Mouse (Mus musculus): ENCODE results near the gene Ak9. TPM values are rescaled to one million over a fixed set of nuclear protein-coding genes. Genes with fewer than 3 reads are reported as not detected.
"Not testable (repeated sequence)": the region's sequence is repeated elsewhere in the genome, so short reads cannot be mapped to it uniquely, and the experiment has no call there.

The Ak9 gene
- polyA plus RNA-seq, 1 experiment from 2014 or later = 0.14 TPM

- WGBS = 81% methylated on average over 1 of the region's 1 CpGs
These were observed 109.7 kb downstream of the Ak9 start for GRCm38 (mm10) chr10:41413471-41413870.

GRCm38 (mm10) chr10:41415368-41415767, 111.6 kb downstream of the Ak9 start:
- H3K27ac ChIP-seq (ENCODE audit: poor library complexity, severe bottlenecking); H3K27me3 ChIP-seq (replicated peaks); H3K9ac ChIP-seq; H3K4me2 ChIP-seq; ATAC-seq (ENCODE audit: insufficient number of reproducible peaks, low FRiP score); H3K36me3 ChIP-seq; H3K4me1 ChIP-seq (replicated peaks); H3K4me3 ChIP-seq: not testable (repeated sequence)
- 71% methylated on average over 2 of the region's 2 CpGs for WGBS
- H3K9me3 ChIP-seq (replicated peaks) = peaks cover 26% of the 10 kb centered on the region

More at GRCm38 (mm10) chr10:41413471-41413870, 109.7 kb downstream of the Ak9 start:
- H3K4me3 ChIP-seq; H3K4me1 ChIP-seq (replicated peaks); H3K9ac ChIP-seq; H3K27me3 ChIP-seq (replicated peaks); H3K4me2 ChIP-seq; H3K27ac ChIP-seq (ENCODE audit: poor library complexity, severe bottlenecking); H3K36me3 ChIP-seq; ATAC-seq (ENCODE audit: insufficient number of reproducible peaks, low FRiP score): not testable (repeated sequence)
- peaks cover 32% of the 10 kb centered on the region for H3K9me3 ChIP-seq (replicated peaks)

GRCm38 (mm10) chr10:41420496-41421200, 116.9 kb downstream of the Ak9 start:
- ATAC-seq (ENCODE audit: insufficient number of reproducible peaks, low FRiP score) = no peak
- H3K27me3 ChIP-seq (replicated peaks) = no peaks in the 10 kb centered on the region
- no peak overlapping the region for H3K27ac ChIP-seq (ENCODE audit: poor library complexity, severe bottlenecking)
- 44% methylated on average over 9 of the region's 9 CpGs for WGBS
- no peak overlapping the region for H3K9ac ChIP-seq
- no peaks in the 10 kb centered on the region for H3K36me3 ChIP-seq
- H3K4me2 ChIP-seq = no peak overlapping the region
- peaks cover 10% of the 10 kb centered on the region for H3K9me3 ChIP-seq (replicated peaks)
- peaks cover 13% of the 10 kb centered on the region; the same call in 1 of the 2 replicates for H3K4me1 ChIP-seq (replicated peaks)
- no peak overlapping the region for H3K4me3 ChIP-seq

- H3K9ac ChIP-seq = no peak overlapping the region
- H3K36me3 ChIP-seq = no peaks in the 10 kb centered on the region
- H3K4me1 ChIP-seq (replicated peaks) = peaks cover 13% of the 10 kb centered on the region; the same call in 1 of the 2 replicates
- H3K27ac ChIP-seq (ENCODE audit: poor library complexity, severe bottlenecking) = no peak overlapping the region
- H3K9me3 ChIP-seq (replicated peaks) = no peaks in the 10 kb centered on the region
- no peak for ATAC-seq (ENCODE audit: insufficient number of reproducible peaks, low FRiP score)
- H3K27me3 ChIP-seq (replicated peaks) = peaks cover 13% of the 10 kb centered on the region; the same call in 1 of the 2 replicates
- no peak overlapping the region for H3K4me3 ChIP-seq
- no peak overlapping the region for H3K4me2 ChIP-seq
- WGBS = 83% methylated on average over 2 of the region's 2 CpGs
These were observed 119.9 kb downstream of the Ak9 start for GRCm38 (mm10) chr10:41423681-41424080.

- no peaks in the 10 kb centered on the region for H3K9me3 ChIP-seq (replicated peaks)
- H3K27ac ChIP-seq (ENCODE audit: poor library complexity, severe bottlenecking) = no peak overlapping the region
- 37% methylated on average over 6 of the region's 6 CpGs for WGBS
- no peaks in the 10 kb centered on the region; the same call in 1 of the 2 replicates for H3K4me1 ChIP-seq (replicated peaks)
- peaks cover 13% of the 10 kb centered on the region; the same call in 1 of the 2 replicates for H3K27me3 ChIP-seq (replicated peaks)
- no peak for ATAC-seq (ENCODE audit: insufficient number of reproducible peaks, low FRiP score)
- no peaks in the 10 kb centered on the region for H3K36me3 ChIP-seq
- no peak overlapping the region for H3K4me2 ChIP-seq
- H3K4me3 ChIP-seq = no peak overlapping the region
- no peak overlapping the region for H3K9ac ChIP-seq
These were observed 122.6 kb downstream of the Ak9 start for GRCm38 (mm10) chr10:41426368-41426767.

GRCm38 (mm10) chr10:41434624-41435023, 130.8 kb downstream of the Ak9 start:
- no peak for ATAC-seq (ENCODE audit: insufficient number of reproducible peaks, low FRiP score)
- Histone ChIP-seq H3K27me3 (replicated peaks) (no peaks in the 10 kb centered on the region; the same call in 1 of the 2 replicates), H3K9ac (no peak overlapping the region), H3K4me1 (replicated peaks) (peaks cover 3% of the 10 kb centered on the region; the same call in 1 of the 2 replicates), H3K9me3 (replicated peaks) (no peaks in the 10 kb centered on the region), H3K4me3 (no peak overlapping the region), H3K36me3 (no peaks in the 10 kb centered on the region), H3K4me2 (no peak overlapping the region), H3K27ac (ENCODE audit: poor library complexity, severe bottlenecking) (no peak overlapping the region; the same call in 1 of the 2 replicates)
- 27% methylated on average over 4 of the region's 4 CpGs for WGBS

- no peak overlapping the region for H3K9ac ChIP-seq
- ATAC-seq (ENCODE audit: insufficient number of reproducible peaks, low FRiP score) = peak; percentile 53; the same call in 1 of the 2 replicates
- peaks cover 3% of the 10 kb centered on the region; the same call in 1 of the 2 replicates for H3K4me1 ChIP-seq (replicated peaks)
- no peaks in the 10 kb centered on the region for H3K36me3 ChIP-seq
- H3K9me3 ChIP-seq (replicated peaks) = no peaks in the 10 kb centered on the region
- no peak overlapping the region for H3K4me3 ChIP-seq
- H3K27me3 ChIP-seq (replicated peaks) = no peaks in the 10 kb centered on the region; the same call in 1 of the 2 replicates
- no peak overlapping the region for H3K4me2 ChIP-seq
- H3K27ac ChIP-seq (ENCODE audit: poor library complexity, severe bottlenecking) = no peak overlapping the region
- 13% methylated on average over 3 of the region's 3 CpGs for WGBS
These were observed 131.4 kb downstream of the Ak9 start for GRCm38 (mm10) chr10:41435141-41435540.

- no peak for ATAC-seq (ENCODE audit: insufficient number of reproducible peaks, low FRiP score)
- Histone ChIP-seq H3K4me1 (replicated peaks) (peaks cover 13% of the 10 kb centered on the region), H3K36me3 (peaks cover 15% of the 10 kb centered on the region), H3K9me3 (replicated peaks) (no peaks in the 10 kb centered on the region), H3K27me3 (replicated peaks) (no peaks in the 10 kb centered on the region; the same call in 1 of the 2 replicates), H3K4me3 (no peak overlapping the region), H3K4me2 (no peak overlapping the region), H3K27ac (ENCODE audit: poor library complexity, severe bottlenecking) (no peak overlapping the region), H3K9ac (no peak overlapping the region)
- 63% methylated on average over 1 of the region's 1 CpGs for WGBS
These were observed 144.4 kb downstream of the Ak9 start for GRCm38 (mm10) chr10:41448216-41448615.

GRCm38 (mm10) chr10:41449684-41450083, 145.9 kb downstream of the Ak9 start:
- Histone ChIP-seq H3K4me1 (replicated peaks) (peaks cover 20% of the 10 kb centered on the region), H3K9me3 (replicated peaks) (no peaks in the 10 kb centered on the region), H3K27me3 (replicated peaks) (no peaks in the 10 kb centered on the region; the same call in 1 of the 2 replicates), H3K9ac (peak overlapping the region; percentile 53), H3K36me3 (peaks cover 20% of the 10 kb centered on the region), H3K4me3 (peak overlapping the region; percentile 80), H3K4me2 (peak overlapping the region; percentile 75), H3K27ac (ENCODE audit: poor library complexity, severe bottlenecking) (peak overlapping the region; percentile 18; the same call in 1 of the 2 replicates)
- 17% methylated on average over 14 of the region's 14 CpGs for WGBS
- peak; percentile 31 for ATAC-seq (ENCODE audit: insufficient number of reproducible peaks, low FRiP score)

GRCm38 (mm10) chr10:41450137-41450670, 146.4 kb downstream of the Ak9 start, which contains the start of gene Zbtb24:
Gene Zbtb24, plus strand, starts transcription at chr10:41450383.
- H3K9ac ChIP-seq = peak within 1 kb of the TSS; percentile 86
- H3K27me3 ChIP-seq (replicated peaks) = no peaks in the 10 kb centered on the region; the same call in 1 of the 2 replicates
- under 1% methylated on average over 49 of the region's 49 CpGs for WGBS

GRCm38 (mm10) chr10:41450780-41451522, 147.2 kb downstream of the Ak9 start:
- Histone ChIP-seq H3K9me3 (replicated peaks) (no peaks in the 10 kb centered on the region), H3K4me3 (peak overlapping the region; percentile 80), H3K27me3 (replicated peaks) (no peaks in the 10 kb centered on the region), H3K27ac (ENCODE audit: poor library complexity, severe bottlenecking) (no peak overlapping the region), H3K4me1 (replicated peaks) (peaks cover 21% of the 10 kb centered on the region), H3K9ac (peak overlapping the region; percentile 86), H3K36me3 (peaks cover 30% of the 10 kb centered on the region), H3K4me2 (peak overlapping the region; percentile 75)
- WGBS = 54% methylated on average over 18 of the region's 18 CpGs
- ATAC-seq (ENCODE audit: insufficient number of reproducible peaks, low FRiP score) = no peak

More at GRCm38 (mm10) chr10:41450137-41450670, 146.4 kb downstream of the Ak9 start, which contains the start of gene Zbtb24:
- no peaks in the 10 kb centered on the region for H3K9me3 ChIP-seq (replicated peaks)
- peak; percentile 98 for ATAC-seq (ENCODE audit: insufficient number of reproducible peaks, low FRiP score)
- peaks cover 20% of the 10 kb centered on the region for H3K4me1 ChIP-seq (replicated peaks)
- H3K36me3 ChIP-seq = peaks cover 24% of the 10 kb centered on the region
- H3K4me2 ChIP-seq = peak within 1 kb of the TSS; percentile 75
- H3K27ac ChIP-seq (ENCODE audit: poor library complexity, severe bottlenecking) = peak within 1 kb of the TSS; percentile 18; the same call in 1 of the 2 replicates
- peak within 1 kb of the TSS; percentile 80 for H3K4me3 ChIP-seq
